8 mouse cellular contexts compared by ENCODE assay signal in the genomic region with DNA sequence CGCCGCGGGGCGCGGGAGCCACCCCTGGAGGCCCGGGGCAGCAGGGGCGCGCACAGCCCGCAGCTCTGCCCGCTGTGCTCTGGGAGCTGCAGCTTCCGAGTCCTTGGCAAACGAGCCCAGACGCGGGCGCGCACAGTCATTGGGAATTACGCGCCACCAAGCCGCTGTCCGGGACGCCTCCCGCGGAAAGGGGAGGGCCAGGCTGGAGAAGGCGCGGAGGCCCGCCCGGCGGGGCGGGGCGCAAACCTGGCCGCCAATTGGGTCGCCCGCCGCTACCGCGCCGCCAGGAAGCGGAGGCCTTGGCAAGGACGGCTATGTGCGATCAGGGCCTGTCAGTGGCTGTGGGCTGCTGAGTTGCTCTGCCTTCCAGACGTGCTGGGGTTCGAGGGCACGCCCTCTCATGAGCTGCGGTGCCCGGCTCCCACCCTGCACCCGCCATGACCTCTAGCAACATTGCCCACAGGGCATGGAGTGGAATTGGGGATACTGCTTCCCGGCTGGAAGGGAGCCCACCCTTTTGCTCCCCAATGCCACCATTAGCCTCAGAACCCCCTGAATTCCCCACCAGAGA.
A peak's percentile ranks its signal among the peaks of the same experiment; 100 is the strongest.
DNase-seq lines count a peak whose midpoint lies in the region; ATAC-seq lines count a peak whose summit lies in the region.
"Not testable (repeated sequence)": the region's sequence is repeated elsewhere in the genome, so short reads cannot be mapped to it uniquely, and the experiment has no call there.

No protein-coding gene starts in this region.

- not testable (repeated sequence) for H3K4me1 ChIP-seq in liver, embryonic 11.5 days (replicated peaks; ENCODE audit: control insufficient read depth, insufficient read depth, low read length); midbrain, embryonic 13.5 days (replicated peaks); stomach, embryonic 15.5 days

- not testable (repeated sequence) for H3K27ac ChIP-seq in liver, embryonic 11.5 days (ENCODE audit: low read depth, low read length); midbrain, embryonic 13.5 days; stomach, embryonic 15.5 days

- WGBS in liver, embryonic 11.5 days: 5% methylated on average over 32 of the region's 47 CpGs
- 7% methylated on average over 34 of the region's 47 CpGs for WGBS in midbrain, embryonic 13.5 days
- 5% methylated on average over 35 of the region's 47 CpGs for WGBS in stomach, embryonic 15.5 days

- not testable (repeated sequence) for ATAC-seq in liver, embryonic 11.5 days (replicated peaks; ENCODE audit: low FRiP score); midbrain, embryonic 13.5 days; stomach, embryonic 15.5 days (ENCODE audit: insufficient read depth, low FRiP score, low read depth)

- not testable (repeated sequence) for H3K9ac ChIP-seq in liver, embryonic 11.5 days (ENCODE audit: low read depth, low read length); midbrain, embryonic 13.5 days (replicated peaks); stomach, embryonic 15.5 days

- intact Hi-C loops in heart, postnatal 36 days (cut with DNase I): not testable (repeated sequence)

- not testable (repeated sequence) for H3K27me3 ChIP-seq in liver, embryonic 11.5 days (replicated peaks; ENCODE audit: control insufficient read depth, insufficient read depth, low read length); midbrain, embryonic 13.5 days; stomach, embryonic 15.5 days (replicated peaks)

- H3K36me3 ChIP-seq in liver, embryonic 11.5 days (ENCODE audit: control insufficient read depth, insufficient read depth, low read length); midbrain, embryonic 13.5 days; stomach, embryonic 15.5 days: not testable (repeated sequence)

- not testable (repeated sequence) for H3K9me3 ChIP-seq in liver, embryonic 11.5 days (ENCODE audit: control insufficient read depth, low read length); midbrain, embryonic 13.5 days; stomach, embryonic 15.5 days

- H3K4me3 ChIP-seq in liver, embryonic 11.5 days (ENCODE audit: low read depth, low read length): peak overlapping the region; percentile 17
- 0 out of 2 replicates have a peak overlapping the region, but pooled peaks have one; percentile 4 for H3K4me3 ChIP-seq in midbrain, embryonic 13.5 days (replicated peaks)
- peak overlapping the region; percentile 29; the same call in 1 of the 2 replicates for H3K4me3 ChIP-seq in stomach, embryonic 15.5 days (replicated peaks)

- DNase-seq in ES-CJ7 (ENCODE audit: low read depth, low spot score): peak; percentile 69
- peak; percentile 1 to 15 for DNase-seq in cerebellum, postnatal 10 days
- DNase-seq in frontal cortex, postnatal 36 days (ENCODE audit: low spot score in 2 of 2): peak; percentile 1 to 6
- DNase-seq in heart, postnatal 36 days: peak; percentile 3 to 10
- peak; percentile 46 for DNase-seq in kidney, postnatal 10 days
- DNase-seq in liver, embryonic 11.5 days (ENCODE audit: low spot score): not testable (repeated sequence)

- H3K4me2 ChIP-seq in liver, embryonic 11.5 days; midbrain, embryonic 13.5 days (replicated peaks): not testable (repeated sequence)
- peak overlapping the region; percentile 41 for H3K4me2 ChIP-seq in stomach, embryonic 15.5 days
